In genomic region chr14:54912109-54912850, GRCm38 (mm10) we compare ENCODE assay signal across 8 mouse cellular contexts. TPM values are rescaled to one million over a fixed set of nuclear protein-coding genes. Genes with fewer than 3 reads are reported as not detected.
DNase-seq lines count a peak whose midpoint lies in the region; ATAC-seq lines count a peak whose summit lies in the region.

No protein-coding gene starts in this region.

- peak; percentile 49 for DNase-seq in adrenal gland, postnatal 14 days
- DNase-seq in adrenal gland, adult 2 months = no peak
- no peak for DNase-seq in lung, postnatal 4 days
- DNase-seq in liver, embryonic 13.5 days = no peak
- no peak for DNase-seq in urinary bladder, postnatal 36 days (ENCODE audit: low spot score in 2 of 2)

- peak overlapping the region; percentile 99 for H3K4me2 ChIP-seq in lung, embryonic 16.5 days (ENCODE audit: low read depth, low read length)
- H3K4me2 ChIP-seq in forebrain, embryonic 15.5 days (replicated peaks) = peak overlapping the region; percentile 83
- H3K4me2 ChIP-seq in liver, embryonic 13.5 days = peak overlapping the region; percentile 77
- peak overlapping the region; percentile 90 for H3K4me2 ChIP-seq in stomach, embryonic 16.5 days (ENCODE audit: low read depth, low read length)

- H3K4me3 ChIP-seq in lung, embryonic 16.5 days (ENCODE audit: low read length) = peak overlapping the region; percentile 83
- peak overlapping the region; percentile 74 for H3K4me3 ChIP-seq in forebrain, embryonic 15.5 days
- peak overlapping the region; percentile 62 for H3K4me3 ChIP-seq in liver, embryonic 13.5 days (replicated peaks)
- peak overlapping the region; percentile 84 for H3K4me3 ChIP-seq in stomach, embryonic 16.5 days (replicated peaks; ENCODE audit: low read length)

- H3K27me3 ChIP-seq in lung, embryonic 16.5 days (ENCODE audit: control insufficient read depth, insufficient read depth, low read depth, low read length) = no peaks in the 10 kb centered on the region
- H3K27me3 ChIP-seq in forebrain, embryonic 15.5 days = no peaks in the 10 kb centered on the region
- H3K27me3 ChIP-seq in liver, embryonic 13.5 days = peaks cover 64% of the 10 kb centered on the region
- no peaks in the 10 kb centered on the region for H3K27me3 ChIP-seq in stomach, embryonic 16.5 days (ENCODE audit: control insufficient read depth, insufficient read depth, low read length)

- H3K4me1 ChIP-seq in lung, embryonic 16.5 days (replicated peaks; ENCODE audit: control insufficient read depth, insufficient read depth, low read length) = peaks cover 4% of the 10 kb centered on the region; the same call in 1 of the 2 replicates
- peaks cover 21% of the 10 kb centered on the region for H3K4me1 ChIP-seq in forebrain, embryonic 15.5 days
- H3K4me1 ChIP-seq in liver, embryonic 13.5 days (replicated peaks) = peaks cover 8% of the 10 kb centered on the region
- H3K4me1 ChIP-seq in stomach, embryonic 16.5 days (ENCODE audit: control insufficient read depth, insufficient read depth, low read length) = peaks cover 7% of the 10 kb centered on the region

- H3K9ac ChIP-seq in lung, embryonic 16.5 days (ENCODE audit: low read length) = peak overlapping the region; percentile 91
- peak overlapping the region; percentile 84 for H3K9ac ChIP-seq in forebrain, embryonic 15.5 days (replicated peaks)
- peak overlapping the region; percentile 62 for H3K9ac ChIP-seq in liver, embryonic 13.5 days
- peak overlapping the region; percentile 90 for H3K9ac ChIP-seq in stomach, embryonic 16.5 days (ENCODE audit: low read length)

- peaks cover 3% of the 10 kb centered on the region; the same call in 1 of the 2 replicates for H3K36me3 ChIP-seq in lung, embryonic 16.5 days (ENCODE audit: control insufficient read depth, insufficient read depth, low read length)
- peaks cover 27% of the 10 kb centered on the region for H3K36me3 ChIP-seq in forebrain, embryonic 15.5 days
- H3K36me3 ChIP-seq in liver, embryonic 13.5 days = no peaks in the 10 kb centered on the region
- H3K36me3 ChIP-seq in stomach, embryonic 16.5 days (ENCODE audit: control insufficient read depth, insufficient read depth, low read length) = peaks cover 3% of the 10 kb centered on the region; the same call in 1 of the 2 replicates

- peak overlapping the region; percentile 68 for H3K27ac ChIP-seq in lung, embryonic 16.5 days (ENCODE audit: low read length)
- H3K27ac ChIP-seq in forebrain, embryonic 15.5 days (replicated peaks) = peak overlapping the region; percentile 87
- no peak overlapping the region for H3K27ac ChIP-seq in liver, embryonic 13.5 days
- peak overlapping the region; percentile 74 for H3K27ac ChIP-seq in stomach, embryonic 16.5 days (ENCODE audit: low read length)

- ATAC-seq in lung, embryonic 16.5 days (ENCODE audit: low read depth) = peak; percentile 63
- ATAC-seq in forebrain, embryonic 15.5 days (replicated peaks) = peak; percentile 68
- no peak for ATAC-seq in liver, embryonic 13.5 days (ENCODE audit: low read depth)
- ATAC-seq in stomach, embryonic 16.5 days (ENCODE audit: insufficient read depth, low FRiP score) = peak; percentile 54

- no peaks in the 10 kb centered on the region for H3K9me3 ChIP-seq in lung, embryonic 16.5 days (ENCODE audit: control insufficient read depth, low read length)
- no peaks in the 10 kb centered on the region for H3K9me3 ChIP-seq in forebrain, embryonic 15.5 days
- H3K9me3 ChIP-seq in liver, embryonic 13.5 days (replicated peaks) = no peaks in the 10 kb centered on the region
- no peaks in the 10 kb centered on the region for H3K9me3 ChIP-seq in stomach, embryonic 16.5 days (replicated peaks; ENCODE audit: control insufficient read depth, low read length)

- 1% methylated on average over 60 of the region's 69 CpGs for WGBS in lung, embryonic 16.5 days
- 2% methylated on average over 49 of the region's 69 CpGs for WGBS in forebrain, embryonic 15.5 days
- 4% methylated on average over 67 of the region's 69 CpGs for WGBS in liver, embryonic 13.5 days (ENCODE audit: insufficient replicate concordance)
- WGBS in stomach, embryonic 16.5 days = 2% methylated on average over 59 of the region's 69 CpGs

RNA-seq across cellular contexts. Expression of gene Slc22a17, which starts 0.7 kb away (rescaled TPM):
- total RNA-seq in adrenal gland, postnatal 14 days (2021) = 30.7 and 32.9 TPM in 2 replicates
- 10 to 100 TPM; 24.9 to 45.1 TPM for total RNA-seq in adrenal gland, adult 2 months (2021)
- polyA plus RNA-seq in adrenal gland, adult 2 months (2012; rRNA removed) = 191 and 246 TPM in 2 replicates
- 27.2 and 28.3 TPM in 2 replicates for polyA plus RNA-seq in lung, embryonic 16.5 days (2015; fragmentation: Nextera tagmentation; extraction: Ambion mirVana)
- 154 and 167 TPM in 2 replicates for polyA plus RNA-seq in forebrain, embryonic 15.5 days (2015; fragmentation: Nextera tagmentation; extraction: Ambion mirVana)
- 2.0 and 2.1 TPM in 2 replicates for polyA plus RNA-seq in liver, embryonic 13.5 days (2015; fragmentation: Nextera tagmentation; extraction: Ambion mirVana)
- 29.2 and 32.2 TPM in 2 replicates for polyA plus RNA-seq in stomach, embryonic 16.5 days (2015; fragmentation: Nextera tagmentation; extraction: Ambion mirVana)

RNA-seq across cellular contexts. Expression of gene Efs, which starts 13.6 kb away (rescaled TPM):
- total RNA-seq in adrenal gland, postnatal 14 days (2021) = 3.1 and 6.2 TPM in 2 replicates
- total RNA-seq in adrenal gland, adult 2 months (2021) = 1 to 10 TPM; 1.9 to 4.9 TPM
- 7.7 and 11.4 TPM in 2 replicates for polyA plus RNA-seq in adrenal gland, adult 2 months (2012; rRNA removed)
- polyA plus RNA-seq in lung, embryonic 16.5 days (2015; fragmentation: Nextera tagmentation; extraction: Ambion mirVana) = 24.6 and 26.0 TPM in 2 replicates
- 27.6 and 30.4 TPM in 2 replicates for polyA plus RNA-seq in forebrain, embryonic 15.5 days (2015; fragmentation: Nextera tagmentation; extraction: Ambion mirVana)
- 0.71 TPM in 2 replicates for polyA plus RNA-seq in liver, embryonic 13.5 days (2015; fragmentation: Nextera tagmentation; extraction: Ambion mirVana)
- polyA plus RNA-seq in stomach, embryonic 16.5 days (2015; fragmentation: Nextera tagmentation; extraction: Ambion mirVana) = 26.8 and 30.3 TPM in 2 replicates

RNA-seq across cellular contexts. Expression of gene Pabpn1, which starts 20.0 kb away (rescaled TPM):
- total RNA-seq in adrenal gland, postnatal 14 days (2021) = 154 and 191 TPM in 2 replicates
- total RNA-seq in adrenal gland, adult 2 months (2021) = 100 to 1,000 TPM; 167 to 196 TPM
- 69.3 and 80.4 TPM in 2 replicates for polyA plus RNA-seq in adrenal gland, adult 2 months (2012; rRNA removed)
- 89.1 and 92.8 TPM in 2 replicates for polyA plus RNA-seq in lung, embryonic 16.5 days (2015; fragmentation: Nextera tagmentation; extraction: Ambion mirVana)
- 163 and 164 TPM in 2 replicates for polyA plus RNA-seq in forebrain, embryonic 15.5 days (2015; fragmentation: Nextera tagmentation; extraction: Ambion mirVana)
- polyA plus RNA-seq in liver, embryonic 13.5 days (2015; fragmentation: Nextera tagmentation; extraction: Ambion mirVana) = 53.9 and 59.1 TPM in 2 replicates
- 67.8 and 78.6 TPM in 2 replicates for polyA plus RNA-seq in stomach, embryonic 16.5 days (2015; fragmentation: Nextera tagmentation; extraction: Ambion mirVana)

RNA-seq across cellular contexts. Expression of gene Il25, which starts 20.2 kb away (rescaled TPM):
- not detected in 2 replicates for total RNA-seq in adrenal gland, postnatal 14 days (2021)
- total RNA-seq in adrenal gland, adult 2 months (2021) = not detected
- polyA plus RNA-seq in adrenal gland, adult 2 months (2012; rRNA removed) = 0.12 and 0.17 TPM in 2 replicates
- not detected in 2 replicates for polyA plus RNA-seq in lung, embryonic 16.5 days (2015; fragmentation: Nextera tagmentation; extraction: Ambion mirVana)
- polyA plus RNA-seq in forebrain, embryonic 15.5 days (2015; fragmentation: Nextera tagmentation; extraction: Ambion mirVana) = 0.27 and 0.29 TPM in 2 replicates
- not detected in 2 replicates for polyA plus RNA-seq in liver, embryonic 13.5 days (2015; fragmentation: Nextera tagmentation; extraction: Ambion mirVana)
- not detected in 2 replicates for polyA plus RNA-seq in stomach, embryonic 16.5 days (2015; fragmentation: Nextera tagmentation; extraction: Ambion mirVana)

RNA-seq across cellular contexts. Expression of gene Cmtm5, which starts 23.8 kb away (rescaled TPM):
- total RNA-seq in adrenal gland, postnatal 14 days (2021) = 1.6 and 1.9 TPM in 2 replicates
- total RNA-seq in adrenal gland, adult 2 months (2021) = under 1 TPM in 1 of 2 experiments, not detected in 1; 0.78 TPM
- polyA plus RNA-seq in adrenal gland, adult 2 months (2012; rRNA removed) = 1.9 and 2.9 TPM in 2 replicates
- polyA plus RNA-seq in lung, embryonic 16.5 days (2015; fragmentation: Nextera tagmentation; extraction: Ambion mirVana) = 1.2 and 1.7 TPM in 2 replicates
- 3.8 and 5.5 TPM in 2 replicates for polyA plus RNA-seq in forebrain, embryonic 15.5 days (2015; fragmentation: Nextera tagmentation; extraction: Ambion mirVana)
- polyA plus RNA-seq in liver, embryonic 13.5 days (2015; fragmentation: Nextera tagmentation; extraction: Ambion mirVana) = 0.20 TPM in 1 of 2 replicates, not detected in the other
- polyA plus RNA-seq in stomach, embryonic 16.5 days (2015; fragmentation: Nextera tagmentation; extraction: Ambion mirVana) = 3.4 and 4.9 TPM in 2 replicates
